Mouse (Mus musculus) G1E (cell line): Measurements from ENCODE around the gene Nrm.

ENCODE experiments used
- CTCF ChIP-seq: IDR thresholded peaks from 2 replicates; pipeline ENCODE4 v1.5.1; 2012; ENCODE audit warnings: low read depth, low read length, inconsistent platforms, mixed read lengths
- GATA1 ChIP-seq: IDR thresholded peaks from 2 replicates; pipeline ENCODE4 v1.6.1; 2012; ENCODE audit warnings: borderline replicate concordance, low read length, inconsistent platforms, mixed read lengths
- GATA2 ChIP-seq: IDR thresholded peaks from 2 replicates; pipeline ENCODE4 v1.6.1; 2012; ENCODE audit warnings: low read depth, low read length, inconsistent platforms, borderline replicate concordance
- TAL1 ChIP-seq: conservative IDR thresholded peaks from 2 replicates; pipeline ENCODE4 v1.6.1; 2012; ENCODE audit warnings: low read depth, low read length, inconsistent platforms, mixed read lengths

DNA sequence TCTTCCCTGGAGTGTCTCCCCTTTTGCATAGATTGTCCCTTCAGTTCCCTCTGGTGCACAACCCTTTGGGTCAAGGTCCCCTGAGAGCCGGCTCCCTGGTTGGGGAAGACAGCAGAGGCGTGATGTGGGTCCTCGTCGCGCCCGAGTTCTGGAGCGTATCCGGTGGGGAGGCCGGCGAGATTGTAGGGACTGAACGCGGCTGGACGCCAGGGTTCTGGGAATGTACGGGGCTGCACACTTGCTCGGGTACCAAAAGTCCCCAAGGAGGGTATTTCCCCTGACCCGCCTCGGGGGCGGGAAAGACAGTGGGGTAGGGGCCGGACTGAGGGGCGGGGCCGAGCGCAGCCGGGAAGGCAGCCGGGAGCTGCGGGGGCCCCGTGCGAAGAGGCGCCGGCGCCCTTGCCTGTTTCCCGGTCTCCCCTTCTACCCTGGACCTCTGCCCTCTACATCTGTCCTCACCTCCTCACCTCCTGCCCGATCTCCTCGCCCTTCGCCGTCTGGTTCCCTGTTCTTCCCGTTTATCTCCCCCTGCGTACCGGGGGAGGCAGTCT, 5.2 kb downstream of the Nrm start:
- TF ChIP-seq CTCF (no peak), TAL1 (no peak), GATA1 (no peak), GATA2 (no peak)
